Mouse (Mus musculus): ENCODE measurements around the gene Eci2.

DNA sequence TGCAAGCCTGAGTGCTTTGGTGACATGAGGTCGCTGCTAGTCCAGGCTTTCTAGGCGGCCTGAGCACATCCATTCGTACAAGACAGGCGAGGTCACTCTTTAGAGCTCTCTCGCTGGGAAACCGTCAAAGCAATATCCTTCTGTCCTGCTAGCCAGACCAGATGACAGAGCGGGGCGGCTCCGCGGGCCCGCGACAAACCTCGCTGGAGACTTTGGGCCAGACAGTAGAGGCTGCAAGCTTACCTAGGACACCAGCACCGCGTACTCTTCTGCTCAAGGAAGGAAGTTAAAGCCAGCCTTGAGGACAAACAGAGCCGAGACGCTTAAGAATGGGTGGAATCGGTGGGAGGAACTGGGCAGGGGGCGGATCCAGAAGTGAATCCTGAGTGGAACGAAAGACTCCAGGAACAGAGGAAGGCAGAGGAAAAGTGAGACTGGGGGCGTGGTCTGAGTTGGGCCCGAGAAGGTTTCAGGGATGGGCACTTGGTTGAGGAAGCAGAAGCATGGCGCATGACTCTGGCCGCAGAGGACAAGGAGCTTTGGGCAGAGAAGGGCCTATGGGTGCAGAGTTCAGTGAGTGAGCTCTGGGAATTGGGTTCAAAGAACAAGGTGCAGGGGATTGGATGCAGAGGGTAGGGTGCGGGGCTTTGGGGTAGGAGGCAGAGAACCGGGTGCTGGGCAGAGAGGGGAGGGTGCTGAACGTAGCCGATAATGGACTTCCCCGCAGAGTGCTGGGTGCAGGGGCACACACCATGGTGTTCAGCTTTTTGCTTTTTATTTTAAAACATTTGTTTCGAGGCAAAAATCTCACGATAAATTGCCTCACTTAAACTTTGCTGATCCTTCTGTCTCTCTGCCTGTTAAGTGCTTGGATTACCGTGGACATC, 63.1 kb downstream of the Eci2 start, which contains the start of gene Eci3:
- TF ChIP-seq CTCF (IDR thresholded peaks at IDR 0.05; ENCODE audit: insufficient read depth, low read depth, low read length) = no peak
- no peak for TF ChIP-seq POLR2A (IDR thresholded peaks at IDR 0.05; ENCODE audit: insufficient read depth, low read depth, low read length)

All from olfactory bulb, adult 2 months (tissue).